Mouse (Mus musculus) MEL (cell line): Measurements from ENCODE around the gene Cbx8. TPM values are rescaled to one million over a fixed set of nuclear protein-coding genes. Genes with fewer than 3 reads are reported as not detected.

Experiments used
- DNase-seq: peaks from one replicate; pipeline ENCODE4 v3.0.0; 2011; ENCODE audit warnings: low read depth, low spot score
- H3K27ac ChIP-seq: 2 replicates; pipeline ENCODE4 v1.5.1; 2012; ENCODE audit warnings: low read depth, mild to moderate bottlenecking, control low read depth, low read length, moderate library complexity; ENCODE audit not compliant: control insufficient read depth
- H3K27me3 ChIP-seq, 2 experiments: fragments of 150-350 bp in 1 of 2; sonication (generic) in 1 of 2; 2 replicates each; pipeline ENCODE4 v1.6.1; 2012; ENCODE audit warnings: low read length in 2 of 2, mild to moderate bottlenecking in 2 of 2, improper control_type of control experiment in 1 of 2, moderate library complexity in 1 of 2; ENCODE audit not compliant: insufficient read depth in 2 of 2, control insufficient read depth in 1 of 2
- H3K36me3 ChIP-seq, 2 experiments: 2 replicates each; pipeline ENCODE4 v1.6.1; 2012 to 2014; ENCODE audit warnings: low read length in 2 of 2, improper control_type of control experiment in 1 of 2, inconsistent platforms in 1 of 2, mild to moderate bottlenecking in 1 of 2; ENCODE audit not compliant: insufficient read depth in 2 of 2, control insufficient read depth in 1 of 2
- H3K4me1 ChIP-seq, 2 experiments: fragments of 150-350 bp in 1 of 2; sonication (generic) in 1 of 2; 2 replicates each; pipeline ENCODE4 v1.6.1; 2012; ENCODE audit warnings: low read length in 2 of 2, improper control_type of control experiment in 1 of 2, mild to moderate bottlenecking in 1 of 2; ENCODE audit not compliant: insufficient read depth in 2 of 2, control insufficient read depth in 1 of 2
- H3K4me3 ChIP-seq, 2 experiments: fragments of 150-350 bp in 1 of 2; sonication (generic) in 1 of 2; 2 replicates each; pipeline ENCODE4 v1.5.1; 2012; ENCODE audit warnings: low read depth in 2 of 2, low read length in 2 of 2, mild to moderate bottlenecking in 2 of 2, moderate library complexity in 2 of 2, control low read depth in 1 of 2, improper control_type of control experiment in 1 of 2; ENCODE audit not compliant: control insufficient read depth in 1 of 2, insufficient read depth in 1 of 2
- H3K79me2 ChIP-seq: 2 replicates; pipeline ENCODE4 v1.6.1; 2012; ENCODE audit warnings: mild to moderate bottlenecking, low read length, moderate library complexity; ENCODE audit not compliant: control insufficient read depth, poor library complexity, insufficient read depth
- H3K9ac ChIP-seq: 2 replicates; pipeline ENCODE4 v1.6.1; 2012; ENCODE audit warnings: low read depth, mild to moderate bottlenecking, control low read depth, low read length, moderate library complexity; ENCODE audit not compliant: control insufficient read depth, poor library complexity, severe bottlenecking
- H3K9me3 ChIP-seq: fragments of 150-350 bp; sonication (generic); replicated peaks from 2 replicates; pipeline ENCODE4 v1.6.1; 2012; ENCODE audit warnings: mild to moderate bottlenecking, low read length, improper control_type of control experiment, moderate library complexity; ENCODE audit not compliant: insufficient read depth
- CHD1 ChIP-seq: IDR thresholded peaks from 2 replicates; pipeline ENCODE4 v1.6.1; 2012; ENCODE audit warnings: low read depth, mild to moderate bottlenecking, inconsistent platforms, low read length, improper control_type of control experiment
- CTCF ChIP-seq, 3 experiments: IDR thresholded peaks in 2 of 3; conservative IDR thresholded peaks in 1 of 3; 2 replicates each; pipeline ENCODE4 v1.5.1; 2011 to 2012; ENCODE audit warnings: low read length in 3 of 3, low read depth in 2 of 3, mild to moderate bottlenecking in 2 of 3, improper control_type of control experiment in 1 of 3, inconsistent platforms in 1 of 3, mixed read lengths in 1 of 3, moderate library complexity in 1 of 3; ENCODE audit not compliant: control insufficient read depth in 1 of 3, insufficient read depth in 1 of 3, poor library complexity in 1 of 3, severe bottlenecking in 1 of 3
- E2F4 ChIP-seq: IDR thresholded peaks from 2 replicates; pipeline ENCODE4 v1.6.1; 2011; ENCODE audit warnings: low read depth, low read length, improper control_type of control experiment, borderline replicate concordance
- ELF1 ChIP-seq: IDR thresholded peaks from 2 replicates; pipeline ENCODE4 v1.6.1; 2014; ENCODE audit warnings: low read depth, mild to moderate bottlenecking, inconsistent platforms, low read length, improper control_type of control experiment, moderate library complexity
- JUND ChIP-seq: IDR thresholded peaks from 2 replicates; pipeline ENCODE4 v1.6.1; 2011; ENCODE audit warnings: low read depth, mild to moderate bottlenecking, improper control_type of control experiment, low read length
- MEF2A ChIP-seq: IDR thresholded peaks from 2 replicates; pipeline ENCODE4 v1.6.1; 2014; ENCODE audit warnings: low read depth, mild to moderate bottlenecking, inconsistent platforms, low read length, improper control_type of control experiment; ENCODE audit not compliant: poor library complexity, insufficient replicate concordance, severe bottlenecking; ENCODE audit errors: extremely low read depth
- MYB ChIP-seq: IDR thresholded peaks from 2 replicates; pipeline ENCODE4 v1.6.1; 2011; ENCODE audit warnings: mild to moderate bottlenecking, low read depth, low read length, improper control_type of control experiment
- NELFE ChIP-seq: IDR thresholded peaks from 2 replicates; pipeline ENCODE4 v1.6.1; 2011; ENCODE audit warnings: low read depth, low read length, improper control_type of control experiment
- POLR2AphosphoS2 ChIP-seq: IDR thresholded peaks from 2 replicates; pipeline ENCODE4 v1.6.1; 2011; ENCODE audit warnings: low read length, improper control_type of control experiment
- TAL1 ChIP-seq: IDR thresholded peaks from 2 replicates; pipeline ENCODE4 v1.6.1; 2012; ENCODE audit warnings: mild to moderate bottlenecking, inconsistent platforms, low read length, moderate library complexity, mixed read lengths
- USF1 ChIP-seq: IDR thresholded peaks from 2 replicates; pipeline ENCODE4 v1.6.1; 2014; ENCODE audit warnings: low read depth, mild to moderate bottlenecking, inconsistent platforms, low read length, improper control_type of control experiment, moderate library complexity
- ZKSCAN1 ChIP-seq: IDR thresholded peaks from 2 replicates; pipeline ENCODE4 v1.6.1; 2012; ENCODE audit warnings: low read depth, mild to moderate bottlenecking, inconsistent platforms, low read length, improper control_type of control experiment, moderate library complexity
- polyA plus RNA-seq, 2 experiments: library from polyadenylated mRNA; stranded (reverse) in 1 of 2; unstranded in 1 of 2; fragments of >175 nt in 1 of 2; fragments of >200 nt in 1 of 2; gene quantifications; 2 replicates each; pipeline versions ENCODE4 v1.2.1 to v1.2.4; 2012; ENCODE audit warnings: low replicate concordance in 2 of 2, low read depth in 1 of 2; ENCODE audit not compliant: insufficient read length in 2 of 2, insufficient read depth in 1 of 2, missing spikeins in 1 of 2
- total RNA-seq: library from RNA; depleted of rRNA; stranded (reverse); fragments of 300-350 nt; gene quantifications from 2 replicates; pipeline ENCODE4 v1.2.3, GENCODE M21; 2012

Gene Cbx8
- total and polyA plus RNA-seq, 3 experiments = 5.7 to 11.3 TPM; not detected in 1

- TF ChIP-seq ELF1 (no peak), E2F4 (no peak), MYB (no peak), CHD1 (no peak)
- TF ChIP-seq, all 39 proteins: peak for 0
- H3K9ac ChIP-seq = no peak overlapping the region
- H3K27me3 ChIP-seq = peaks cover 0 to 4% of the 10 kb centered on the region in 2 experiments
- no peaks in the 10 kb centered on the region for H3K9me3 ChIP-seq
- DNase-seq = no peak
- H3K4me3 ChIP-seq = no peak overlapping the region
- no peak overlapping the region for H3K27ac ChIP-seq
- H3K4me1 ChIP-seq = 0 out of 4 replicates have a peak, but pooled peaks cover 0 to 7% of the 10 kb centered on the region in 2 experiments
- H3K36me3 ChIP-seq = peaks cover 0 to 2% of the 10 kb centered on the region in 2 experiments; a peak in 1 of 4 replicates
- no peaks in the 10 kb centered on the region for H3K79me2 ChIP-seq
Measured at GRCm38 (mm10) chr11:119051426-119051825, 10.7 kb upstream of the Cbx8 start.

DNA sequence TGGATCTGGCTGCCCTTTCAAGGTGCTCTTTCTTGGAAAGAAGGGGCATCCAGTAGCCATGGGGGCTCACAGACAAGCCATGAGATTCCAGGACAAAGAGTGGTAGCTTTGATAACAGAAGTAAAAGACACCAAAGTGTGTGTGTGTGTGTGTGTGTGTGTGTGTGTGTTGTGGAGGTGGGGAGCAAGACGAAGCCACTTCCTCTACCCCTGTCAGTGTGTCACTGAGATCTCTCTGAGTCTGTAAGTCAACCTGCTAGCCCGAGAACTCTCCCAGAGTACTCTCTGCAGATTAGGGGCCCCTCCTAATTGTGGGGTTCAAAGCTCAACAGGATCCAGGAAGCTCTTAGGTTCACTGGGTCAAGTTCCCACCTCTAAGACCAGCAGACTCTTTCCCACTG, 9.6 kb upstream of the Cbx8 start:
- DNase-seq = peak; percentile 29
- TF ChIP-seq MEF2A (no peak), MYB (no peak), CTCF (IDR thresholded peaks at IDR 0.05 in 2 of 3, conservative IDR thresholded peaks at IDR 0.05 in 1 of 3; ENCODE audit: control insufficient read depth in 1 of 3, insufficient read depth in 1 of 3, low read depth in 2 of 3, low read length in 3 of 3, poor library complexity in 1 of 3, severe bottlenecking in 1 of 3) (no peak), JUND (no peak), TAL1 (no peak)

DNA sequence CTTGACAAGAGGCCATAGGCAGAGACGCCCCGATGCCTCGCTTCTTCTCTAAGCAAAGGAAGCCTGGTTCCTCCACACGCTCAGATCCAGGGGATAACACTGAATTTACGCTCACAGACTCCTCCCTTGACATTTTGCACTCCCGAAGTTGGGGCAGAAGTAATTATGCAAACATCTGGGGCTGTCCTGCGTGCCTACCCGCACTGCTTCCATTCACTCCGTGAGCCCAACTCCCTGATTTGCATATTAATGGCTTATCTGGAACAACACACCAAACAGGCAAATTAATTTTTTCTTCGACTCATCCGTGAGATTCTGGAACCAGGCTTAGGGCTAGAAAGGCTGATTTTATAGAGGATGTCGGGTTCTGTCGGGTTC, 7.4 kb upstream of the Cbx8 start:
- H3K4me3 ChIP-seq = no peak overlapping the region
- H3K4me1 ChIP-seq = 0 out of 4 replicates have a peak, but pooled peaks cover 0 to 7% of the 10 kb centered on the region in 2 experiments
- no peak for DNase-seq
- peaks cover 0 to 2% of the 10 kb centered on the region in 2 experiments; a peak in 1 of 4 replicates for H3K36me3 ChIP-seq
- H3K79me2 ChIP-seq = no peaks in the 10 kb centered on the region
- H3K9me3 ChIP-seq = no peaks in the 10 kb centered on the region
- peaks cover 0 to 4% of the 10 kb centered on the region in 2 experiments for H3K27me3 ChIP-seq
- TF ChIP-seq NELFE (no peak), ZKSCAN1 (no peak), USF1 (no peak), MYB (no peak), CTCF (IDR thresholded peaks at IDR 0.05 in 2 of 3, conservative IDR thresholded peaks at IDR 0.05 in 1 of 3; ENCODE audit: control insufficient read depth in 1 of 3, insufficient read depth in 1 of 3, low read depth in 2 of 3, low read length in 3 of 3, poor library complexity in 1 of 3, severe bottlenecking in 1 of 3) (no peak), POLR2AphosphoS2 (no peak)
- TF ChIP-seq, all 39 proteins: peak for 0
- no peak overlapping the region for H3K27ac ChIP-seq
- H3K9ac ChIP-seq = no peak overlapping the region

More for the DNA sequence above, 9.6 kb upstream of the Cbx8 start:
- H3K36me3 ChIP-seq = peaks cover 0 to 2% of the 10 kb centered on the region in 2 experiments; a peak in 1 of 4 replicates
- H3K4me1 ChIP-seq = 0 out of 4 replicates have a peak, but pooled peaks cover 0 to 7% of the 10 kb centered on the region in 2 experiments
- H3K9ac ChIP-seq = no peak overlapping the region
- no peaks in the 10 kb centered on the region for H3K79me2 ChIP-seq
- no peaks in the 10 kb centered on the region for H3K9me3 ChIP-seq
- H3K27me3 ChIP-seq = peaks cover 0 to 4% of the 10 kb centered on the region in 2 experiments
- no peak overlapping the region for H3K4me3 ChIP-seq
- H3K27ac ChIP-seq = no peak overlapping the region
